Mouse (Mus musculus) megakaryocyte progenitor cell, adult 5-6 weeks (primary cell): Measurements from ENCODE around the gene Tpt1. TPM values are rescaled to one million over a fixed set of nuclear protein-coding genes. Genes with fewer than 3 reads are reported as not detected.
"Not testable (repeated sequence)": the region's sequence is repeated elsewhere in the genome, so short reads cannot be mapped to it uniquely, and the experiment has no call there.

ENCODE experiments used
- ATAC-seq: replicated peaks from 2 replicates; pipeline ENCODE4 v1.8.0; 2016; ENCODE audit warnings: mild to moderate bottlenecking, moderate TSS enrichment, inconsistent platforms; ENCODE audit not compliant: poor library complexity
- total RNA-seq, 2 experiments: library from RNA; stranded (forward) in 1 of 2; stranded (reverse) in 1 of 2; fragments of 157-497, 149-512 nt in 1 of 2; fragments of 200-1000 nt in 1 of 2; gene quantifications; 2 replicates each; pipeline versions ENCODE4 v1.2.3 to v1.2.4; 2015 to 2017

Gene Tpt1
- total RNA-seq (2015): 4,894 and 5,633 TPM in 2 replicates
- 809 and 847 TPM in 2 replicates for total RNA-seq (2017)

GRCm38 (mm10) chr14:75844867-75845697 lies at the start of gene Tpt1:
Tpt1 (plus strand) TSS chr14:75845093.
- ATAC-seq: peak; percentile 89

GRCm38 (mm10) chr14:75795918-75796317 lies 49.0 kb upstream of the Tpt1 start:
- ATAC-seq: no peak

GRCm38 (mm10) chr14:75797769-75798386 lies 47.0 kb upstream of the Tpt1 start:
- no peak for ATAC-seq

GRCm38 (mm10) chr14:75807800-75808199 lies 37.1 kb upstream of the Tpt1 start:
- peak; percentile 77 for ATAC-seq

GRCm38 (mm10) chr14:75809931-75810330 lies 35.0 kb upstream of the Tpt1 start:
- no peak for ATAC-seq

- peak; percentile 66 for ATAC-seq
Measured at GRCm38 (mm10) chr14:75818528-75818927, 26.4 kb upstream of the Tpt1 start.

GRCm38 (mm10) chr14:75819341-75819740 lies 25.6 kb upstream of the Tpt1 start:
- no peak for ATAC-seq

GRCm38 (mm10) chr14:75820007-75820406 lies 24.9 kb upstream of the Tpt1 start:
- peak; percentile 41; the same call in 1 of the 2 replicates for ATAC-seq

GRCm38 (mm10) chr14:75826851-75827410 lies 18.0 kb upstream of the Tpt1 start:
- no peak for ATAC-seq

GRCm38 (mm10) chr14:75828221-75828620 lies 16.7 kb upstream of the Tpt1 start:
- no peak for ATAC-seq

GRCm38 (mm10) chr14:75828866-75829806 lies 15.8 kb upstream of the Tpt1 start:
- ATAC-seq: peak; percentile 61

GRCm38 (mm10) chr14:75829817-75830216 lies 15.1 kb upstream of the Tpt1 start:
- ATAC-seq: not testable (repeated sequence)

GRCm38 (mm10) chr14:75832031-75832430 lies 12.9 kb upstream of the Tpt1 start:
- peak; percentile 3; the same call in 1 of the 2 replicates for ATAC-seq

- ATAC-seq: no peak
Measured at GRCm38 (mm10) chr14:75832982-75833381, 11.9 kb upstream of the Tpt1 start.

GRCm38 (mm10) chr14:75833546-75834250 lies 11.2 kb upstream of the Tpt1 start:
- ATAC-seq: peak; percentile 22

- peak; percentile 56 for ATAC-seq
Measured at GRCm38 (mm10) chr14:75834251-75834738, 10.6 kb upstream of the Tpt1 start.

GRCm38 (mm10) chr14:75834739-75835381 lies 10.0 kb upstream of the Tpt1 start:
- peak; percentile 40 for ATAC-seq

GRCm38 (mm10) chr14:75836579-75836978 lies 8.3 kb upstream of the Tpt1 start:
- ATAC-seq: no peak
